Mouse (Mus musculus) myocyte (in vitro differentiated cells): ENCODE results near the gene Siae. TPM values are rescaled to one million over a fixed set of nuclear protein-coding genes. Genes with fewer than 3 reads are reported as not detected.

ENCODE experiments used
- H3K27me3 ChIP-seq: one replicate; pipeline ENCODE4 v1.6.1; 2011; ENCODE audit not compliant: control insufficient read depth, insufficient read depth, insufficient read length
- H3K36me3 ChIP-seq: one replicate; pipeline ENCODE4 v1.6.1; 2011; ENCODE audit not compliant: control insufficient read depth, insufficient read depth
- H3K4me2 ChIP-seq: one replicate; pipeline ENCODE4 v1.6.1; 2011; ENCODE audit warnings: low read depth, control low read depth
- H3K4me3 ChIP-seq: one replicate; pipeline ENCODE4 v1.5.1; 2011; ENCODE audit warnings: mild to moderate bottlenecking, control low read depth, moderate library complexity
- H3K79me2 ChIP-seq: one replicate; pipeline ENCODE4 v1.6.1; 2011; ENCODE audit not compliant: control insufficient read depth, insufficient read depth
- H3ac ChIP-seq: one replicate; pipeline ENCODE4 v1.6.1; 2011; ENCODE audit not compliant: control insufficient read depth, insufficient read length
- CEBPB ChIP-seq: IDR thresholded peaks from 2 replicates; pipeline ENCODE4 v1.6.1; 2011; ENCODE audit warnings: mild to moderate bottlenecking, moderate library complexity; ENCODE audit not compliant: poor library complexity, insufficient read depth, severe bottlenecking
- E2F4 ChIP-seq: IDR thresholded peaks from one replicate; pipeline ENCODE4 v1.6.1; 2011; ENCODE audit warnings: mild to moderate bottlenecking, control low read depth, moderate library complexity; ENCODE audit not compliant: insufficient read depth
- MAX ChIP-seq: IDR thresholded peaks from one replicate; pipeline ENCODE4 v1.6.1; 2011; ENCODE audit warnings: low read depth, mild to moderate bottlenecking, control low read depth
- MYOD1 ChIP-seq, 3 experiments: IDR thresholded peaks; one replicate each; pipeline ENCODE4 v1.6.1; 2011; ENCODE audit warnings: control low read depth in 2 of 3, low read depth in 2 of 3, mild to moderate bottlenecking in 2 of 3, moderate library complexity in 1 of 3; ENCODE audit not compliant: insufficient read length in 2 of 3, control insufficient read depth in 1 of 3
- MYOG ChIP-seq, 3 experiments: IDR thresholded peaks; one replicate each; pipeline ENCODE4 v1.6.1; 2011; ENCODE audit warnings: control low read depth in 2 of 3, low read depth in 2 of 3, mild to moderate bottlenecking in 2 of 3; ENCODE audit not compliant: insufficient read length in 2 of 3, control insufficient read depth in 1 of 3, insufficient read depth in 1 of 3
- POLR2A ChIP-seq: IDR thresholded peaks from one replicate; pipeline ENCODE4 v1.6.1; 2011; ENCODE audit warnings: low read depth, mild to moderate bottlenecking, control low read depth, moderate library complexity; ENCODE audit not compliant: insufficient read length
- POLR2AphosphoS2 ChIP-seq: IDR thresholded peaks from one replicate; pipeline ENCODE4 v1.6.1; 2011; ENCODE audit warnings: low read depth, control low read depth; ENCODE audit not compliant: insufficient read length
- REST ChIP-seq: IDR thresholded peaks from one replicate; pipeline ENCODE4 v1.6.1; 2011; ENCODE audit warnings: mild to moderate bottlenecking, control low read depth, moderate library complexity; ENCODE audit not compliant: insufficient read depth, insufficient read length
- SRF ChIP-seq: IDR thresholded peaks from one replicate; pipeline ENCODE4 v1.6.1; 2011; ENCODE audit warnings: low read depth; ENCODE audit not compliant: control insufficient read depth, insufficient read length
- TCF12 ChIP-seq: IDR thresholded peaks from one replicate; pipeline ENCODE4 v1.6.1; 2011; ENCODE audit warnings: mild to moderate bottlenecking, control low read depth; ENCODE audit not compliant: poor library complexity, insufficient read depth, severe bottlenecking
- TCF3 ChIP-seq: IDR thresholded peaks from one replicate; pipeline ENCODE4 v1.6.1; 2011; ENCODE audit warnings: low read depth, control low read depth; ENCODE audit not compliant: insufficient read length
- USF1 ChIP-seq: IDR thresholded peaks from one replicate; pipeline ENCODE4 v1.6.1; 2011; ENCODE audit warnings: low read depth, mild to moderate bottlenecking, control low read depth, moderate library complexity
- polyA plus RNA-seq: library from polyadenylated mRNA; unstranded; fragments of >200 nt; fragmentation: generic; extraction: Trizol; gene quantifications from one replicate; pipeline ENCODE4 v1.2.1, GENCODE M21; 2012; ENCODE audit warnings: missing spikeins

Siae gene
- polyA plus RNA-seq, 1 experiment: 0.60 TPM

DNA sequence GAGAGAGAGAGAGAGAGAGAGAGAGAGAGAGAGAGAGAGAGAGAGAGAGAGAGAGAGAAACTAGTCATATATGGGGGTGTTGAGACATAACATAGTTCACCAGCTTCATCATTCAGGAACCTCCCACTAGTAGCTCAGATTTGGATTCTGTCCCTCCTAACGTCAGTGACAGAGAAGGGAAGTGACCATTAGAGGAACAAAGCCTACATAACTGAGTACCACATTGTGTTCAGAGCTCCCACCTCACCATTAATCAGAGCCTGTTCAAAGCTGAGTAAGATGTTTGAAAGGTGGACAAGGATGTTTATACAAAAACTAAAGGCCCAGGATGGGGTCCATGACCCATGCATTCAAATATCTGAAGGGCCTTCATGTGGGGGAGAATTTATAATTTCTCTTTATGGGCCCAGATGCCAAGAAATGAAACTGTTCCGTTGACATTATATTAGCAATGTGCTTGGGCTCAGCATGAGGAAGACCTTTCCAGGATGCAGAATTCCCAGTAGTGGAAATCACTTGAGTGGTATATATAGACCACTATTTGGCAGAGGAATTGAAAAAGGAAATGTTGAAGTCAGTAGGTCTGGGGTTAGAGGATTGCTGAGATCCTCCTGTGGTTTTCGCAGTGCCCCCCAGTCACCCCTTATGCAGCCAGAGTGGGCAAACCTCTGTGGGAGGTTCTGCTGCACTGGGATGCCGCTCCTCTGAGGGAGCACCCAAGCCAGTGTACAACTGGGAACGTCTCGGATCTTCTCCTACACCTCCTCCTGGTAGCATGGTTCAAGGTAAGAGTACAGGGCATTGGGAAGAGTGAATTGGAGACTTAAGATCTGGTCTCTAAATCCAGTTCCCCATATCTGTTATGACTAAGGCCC is 14.6 kb upstream of the Siae start:
- no peak overlapping the region for H3K4me2 ChIP-seq

DNA sequence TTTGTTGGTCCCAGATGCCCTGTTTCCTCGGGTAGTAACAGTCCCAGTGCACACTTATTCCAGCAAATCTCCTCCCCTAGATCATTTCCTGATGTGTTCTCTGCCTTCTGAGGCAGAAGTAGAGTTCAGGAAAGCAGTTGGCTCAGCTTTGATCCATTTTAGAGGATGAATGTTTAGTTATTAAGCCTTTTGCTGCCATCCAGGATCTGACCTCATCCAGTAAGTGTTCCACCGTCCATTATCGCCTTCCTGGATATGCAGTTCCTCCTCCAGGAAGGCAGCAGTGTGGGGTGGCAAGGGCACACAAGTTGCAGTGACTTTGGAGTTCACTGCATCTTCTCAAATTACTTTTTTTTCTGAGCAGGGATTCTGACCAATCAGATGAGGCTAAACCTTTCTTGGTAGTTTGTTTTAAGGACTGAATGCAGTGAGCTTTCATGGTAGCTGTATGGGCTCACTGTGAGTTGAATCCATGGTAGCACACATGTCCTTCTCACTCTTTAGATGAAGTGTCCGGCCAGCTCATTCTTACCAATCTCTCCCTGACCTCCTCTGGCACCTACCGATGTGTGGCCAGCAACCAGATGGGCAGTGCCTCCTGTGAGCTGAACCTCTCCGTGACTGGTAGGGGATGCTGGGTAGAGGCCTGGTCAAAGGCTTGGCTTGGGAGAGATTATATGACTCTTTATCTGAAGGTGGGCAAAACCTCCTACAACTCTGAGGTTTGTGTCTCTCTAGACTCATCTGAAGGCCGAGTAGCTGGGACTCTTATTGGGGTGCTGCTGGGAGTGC is 13.5 kb upstream of the Siae start:
- Histone ChIP-seq H3K79me2 (no peaks in the 10 kb centered on the region), H3K4me2 (no peak overlapping the region), H3K36me3 (no peaks in the 10 kb centered on the region), H3K4me3 (no peak overlapping the region), H3ac (no peak overlapping the region), H3K27me3 (no peaks in the 10 kb centered on the region)
- TF ChIP-seq USF1 (no peak), E2F4 (no peak), MYOD1 (IDR thresholded peaks at IDR 0.05; ENCODE audit: control insufficient read depth in 1 of 3, insufficient read length in 2 of 3, low read depth in 2 of 3) (no peak), MAX (no peak), POLR2A (no peak), MYOG (IDR thresholded peaks at IDR 0.05; ENCODE audit: control insufficient read depth in 1 of 3, insufficient read depth in 1 of 3, insufficient read length in 2 of 3, low read depth in 2 of 3) (no peak), REST (no peak), POLR2AphosphoS2 (no peak), TCF12 (no peak), TCF3 (no peak), SRF (no peak), CEBPB (no peak)

More for the DNA sequence above, 14.6 kb upstream of the Siae start:
- no peak overlapping the region for H3K4me3 ChIP-seq
- H3K36me3 ChIP-seq: no peaks in the 10 kb centered on the region
- H3K27me3 ChIP-seq: no peaks in the 10 kb centered on the region
- no peak overlapping the region for H3ac ChIP-seq
- no peaks in the 10 kb centered on the region for H3K79me2 ChIP-seq
- no peak for TF ChIP-seq SRF

DNA sequence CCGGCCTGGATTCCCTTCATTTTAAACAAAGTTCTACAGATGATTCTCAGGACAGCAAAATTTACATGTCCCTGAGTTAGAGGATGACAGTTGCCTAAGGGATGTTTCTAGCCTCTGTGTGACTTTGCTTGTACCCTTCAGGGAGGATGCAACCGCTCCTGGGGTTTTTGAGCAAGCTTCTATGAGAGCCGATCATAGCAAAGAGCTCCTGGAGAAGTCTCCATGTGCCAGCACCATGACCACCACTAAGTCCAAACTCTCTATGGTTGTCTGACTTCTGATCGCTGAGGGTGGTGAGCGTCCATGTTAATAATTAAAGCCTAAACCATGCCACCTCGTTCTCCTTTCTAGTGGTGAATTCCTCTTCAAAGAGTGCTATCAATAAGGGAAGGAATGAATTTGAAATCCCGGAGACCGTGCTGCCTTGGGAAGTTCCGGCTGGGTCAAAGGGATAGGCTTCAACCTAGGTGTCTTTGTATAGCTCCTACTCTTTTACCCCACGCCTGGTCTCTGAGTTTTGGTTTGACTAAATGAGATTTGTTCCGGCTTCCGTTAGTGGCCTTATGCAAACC is 11.5 kb upstream of the Siae start:
- TF ChIP-seq CEBPB: no peak
- no peak for TF ChIP-seq MAX
- TF ChIP-seq POLR2AphosphoS2: no peak
- TF ChIP-seq REST: no peak
- no peak for TF ChIP-seq E2F4
- TF ChIP-seq MYOD1 (IDR thresholded peaks at IDR 0.05; ENCODE audit: control insufficient read depth in 1 of 3, insufficient read length in 2 of 3, low read depth in 2 of 3): no peak
- no peak for TF ChIP-seq TCF3
- TF ChIP-seq POLR2A: no peak
- no peak for TF ChIP-seq SRF
- TF ChIP-seq TCF12: no peak
- TF ChIP-seq USF1: no peak
- no peak for TF ChIP-seq MYOG (IDR thresholded peaks at IDR 0.05; ENCODE audit: control insufficient read depth in 1 of 3, insufficient read depth in 1 of 3, insufficient read length in 2 of 3, low read depth in 2 of 3)
- no peaks in the 10 kb centered on the region for H3K36me3 ChIP-seq
- H3K4me2 ChIP-seq: no peak overlapping the region
- no peaks in the 10 kb centered on the region for H3K79me2 ChIP-seq
- no peaks in the 10 kb centered on the region for H3K27me3 ChIP-seq
- no peak overlapping the region for H3ac ChIP-seq
- H3K4me3 ChIP-seq: no peak overlapping the region

DNA sequence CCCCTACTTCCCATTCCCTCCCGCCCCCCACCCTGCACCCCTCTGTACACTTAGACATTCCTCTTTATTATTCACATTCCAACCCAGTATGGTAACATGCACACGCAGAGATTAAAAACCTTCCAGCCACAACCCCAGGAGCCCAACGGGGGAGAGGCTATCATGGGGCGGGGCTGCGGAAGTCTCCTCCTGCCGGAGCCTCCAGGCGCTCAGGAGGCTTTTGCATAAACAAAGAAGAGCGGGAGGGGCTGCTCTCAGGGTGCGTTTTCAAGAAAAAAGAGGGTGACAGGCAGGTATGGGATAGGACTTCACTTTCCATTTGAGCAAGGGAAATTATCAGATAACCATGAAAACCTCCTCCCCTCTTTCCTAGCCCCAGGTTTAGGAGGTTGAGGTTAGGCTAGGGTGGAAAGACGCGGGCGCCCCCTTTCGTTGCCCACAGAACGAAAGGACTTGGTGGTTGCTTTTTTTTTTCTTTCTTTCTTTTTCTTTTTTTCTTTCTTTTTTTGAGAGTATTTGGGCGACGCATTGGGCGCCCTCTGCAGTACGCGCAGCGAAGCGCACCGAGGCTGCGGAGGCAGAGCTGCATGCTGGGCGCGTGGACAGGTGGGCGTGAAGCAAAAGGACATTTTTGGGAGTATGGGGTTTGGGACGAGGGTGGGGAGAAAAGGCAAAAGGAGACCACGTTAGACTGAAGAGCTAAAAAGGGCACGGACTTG is 10.9 kb upstream of the Siae start:
- Histone ChIP-seq H3K4me3 (no peak overlapping the region), H3K36me3 (no peaks in the 10 kb centered on the region), H3K27me3 (no peaks in the 10 kb centered on the region), H3K79me2 (no peaks in the 10 kb centered on the region), H3K4me2 (no peak overlapping the region), H3ac (no peak overlapping the region)
- TF ChIP-seq SRF: no peak
- TF ChIP-seq USF1: no peak
- no peak for TF ChIP-seq MYOG (IDR thresholded peaks at IDR 0.05; ENCODE audit: control insufficient read depth in 1 of 3, insufficient read depth in 1 of 3, insufficient read length in 2 of 3, low read depth in 2 of 3)
- no peak for TF ChIP-seq CEBPB
- TF ChIP-seq TCF3: no peak
- TF ChIP-seq POLR2A: no peak
- no peak for TF ChIP-seq REST
- no peak for TF ChIP-seq MAX
- TF ChIP-seq TCF12: no peak
- TF ChIP-seq MYOD1 (IDR thresholded peaks at IDR 0.05; ENCODE audit: control insufficient read depth in 1 of 3, insufficient read length in 2 of 3, low read depth in 2 of 3): no peak
- TF ChIP-seq POLR2AphosphoS2: no peak
- TF ChIP-seq E2F4: no peak
